Mouse (Mus musculus): ENCODE measurements around the gene Srbd1. TPM values are rescaled to one million over a fixed set of nuclear protein-coding genes. Genes with fewer than 3 reads are reported as not detected.

Gene Srbd1
- 1.7 and 2.9 TPM in 2 replicates for polyA plus RNA-seq (2012; rRNA removed)

DNA sequence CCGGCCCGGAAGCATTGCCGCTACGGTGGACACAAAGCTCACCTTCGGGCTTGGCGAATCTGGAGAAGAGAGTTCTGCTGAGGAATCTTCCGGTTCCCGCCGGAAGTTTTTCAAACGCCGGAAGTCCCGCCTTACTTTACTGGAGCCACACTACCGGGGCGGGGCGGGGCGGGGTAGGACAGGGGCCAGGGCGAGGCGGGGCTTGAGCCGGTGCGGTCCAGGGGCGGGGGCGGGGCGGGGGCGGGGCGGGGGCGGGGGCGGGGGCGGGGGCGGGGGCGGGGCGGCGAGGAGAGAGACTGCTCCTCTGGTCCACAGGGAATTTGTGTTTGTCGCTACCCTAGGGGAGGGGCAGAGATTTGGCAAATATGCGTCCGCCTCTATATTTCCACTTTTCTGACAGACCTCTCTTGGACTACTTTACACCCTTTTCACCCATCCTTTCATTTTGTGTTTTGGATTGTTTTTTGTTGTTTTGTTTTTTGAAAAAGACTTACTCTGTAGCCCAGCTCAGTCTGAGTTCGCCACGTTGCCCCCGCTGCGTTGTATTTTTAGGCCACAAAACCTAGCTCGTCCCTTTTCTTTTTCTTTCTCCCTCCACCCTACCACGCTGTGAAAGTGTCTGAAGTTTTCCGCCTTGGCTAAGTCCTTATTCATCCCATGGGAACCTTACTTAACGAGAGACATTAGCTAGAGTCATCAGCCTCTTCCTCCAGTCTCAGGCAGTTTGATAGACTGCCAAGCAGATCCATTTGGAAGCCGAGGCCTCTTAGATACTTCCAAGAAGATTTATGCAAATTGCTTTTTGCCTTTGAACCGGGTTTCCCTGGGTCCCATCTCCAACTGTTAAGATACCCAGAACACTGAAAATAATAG is at the start of gene Srbd1:
Gene Srbd1, minus strand, starts transcription at position 97 of the 873 bp plus-strand sequence.
- H3K4me1 ChIP-seq (ENCODE audit: control insufficient read depth, insufficient read depth, low read length): peaks cover 6% of the 10 kb centered on the region; the same call in 1 of the 2 replicates
- 2% methylated on average over 35 of the region's 45 CpGs for WGBS
- TF ChIP-seq POLR2A (IDR thresholded peaks at IDR 0.05; ENCODE audit: borderline replicate concordance, extremely low read depth, low read depth, low read length): no peak; the same call in 1 of the 2 replicates
- peak; percentile 92 for DNase-seq
- peak within 1 kb of the TSS; percentile 82 for H3K4me3 ChIP-seq (replicated peaks; ENCODE audit: extremely low read depth, low read depth, low read length)

DNA sequence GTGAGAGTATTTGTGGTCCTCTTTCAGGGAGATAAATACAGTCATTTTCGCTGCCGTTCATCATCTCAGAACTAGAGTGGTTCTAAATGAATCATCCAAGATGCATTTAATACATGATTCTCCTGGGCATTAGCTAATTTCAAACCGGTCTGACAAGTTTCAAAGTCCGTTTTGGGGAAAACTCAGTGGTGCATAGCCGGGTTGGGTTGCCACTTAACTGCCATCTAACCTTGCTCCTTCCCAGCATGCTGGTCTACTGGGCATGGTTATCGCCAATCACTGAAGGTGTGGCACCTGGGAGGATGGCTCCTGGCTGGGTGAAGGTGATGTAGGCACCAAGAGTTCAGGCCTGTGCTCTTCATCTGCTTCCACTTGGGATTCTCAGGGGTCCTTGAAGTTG is 49.0 kb upstream of the Srbd1 start:
- TF ChIP-seq CTCF (IDR thresholded peaks at IDR 0.05; ENCODE audit: insufficient read depth, low read length) (no peak), POLR2A (IDR thresholded peaks at IDR 0.05; ENCODE audit: borderline replicate concordance, extremely low read depth, low read depth, low read length) (no peak)
- no peak for DNase-seq
- no peak overlapping the region for H3K4me3 ChIP-seq (replicated peaks; ENCODE audit: extremely low read depth, low read depth, low read length)
- H3K4me1 ChIP-seq (ENCODE audit: control insufficient read depth, insufficient read depth, low read length): no peaks in the 10 kb centered on the region
- 69% methylated on average over 6 of the region's 6 CpGs for WGBS

DNA sequence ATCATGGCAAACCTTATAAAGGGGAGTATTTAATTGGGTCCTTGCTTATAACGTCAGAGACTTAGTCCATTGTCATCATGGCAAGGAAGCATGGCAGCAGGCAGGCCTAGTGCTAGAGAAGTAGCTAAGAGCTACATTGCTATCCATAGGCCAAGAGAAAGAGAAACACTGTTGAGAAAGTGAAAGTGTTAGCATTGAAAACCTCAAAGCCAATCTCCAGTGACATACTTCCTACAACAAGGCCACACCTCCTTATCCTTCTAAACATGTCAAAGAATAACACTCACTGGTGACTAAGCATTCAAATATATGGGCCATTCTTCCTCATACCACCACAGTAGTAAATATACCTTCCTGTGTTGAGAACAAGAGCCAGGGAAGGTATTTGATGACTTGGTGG is 42.8 kb upstream of the Srbd1 start:
- no peak overlapping the region for H3K4me3 ChIP-seq (replicated peaks; ENCODE audit: extremely low read depth, low read depth, low read length)
- DNase-seq: no peak
- TF ChIP-seq POLR2A (IDR thresholded peaks at IDR 0.05; ENCODE audit: borderline replicate concordance, extremely low read depth, low read depth, low read length): no peak
- no peak for TF ChIP-seq CTCF (IDR thresholded peaks at IDR 0.05; ENCODE audit: insufficient read depth, low read length)
- peaks cover 16% of the 10 kb centered on the region for H3K4me1 ChIP-seq (ENCODE audit: control insufficient read depth, insufficient read depth, low read length)
- WGBS: 49% methylated on average over 1 of the region's 1 CpGs

DNA sequence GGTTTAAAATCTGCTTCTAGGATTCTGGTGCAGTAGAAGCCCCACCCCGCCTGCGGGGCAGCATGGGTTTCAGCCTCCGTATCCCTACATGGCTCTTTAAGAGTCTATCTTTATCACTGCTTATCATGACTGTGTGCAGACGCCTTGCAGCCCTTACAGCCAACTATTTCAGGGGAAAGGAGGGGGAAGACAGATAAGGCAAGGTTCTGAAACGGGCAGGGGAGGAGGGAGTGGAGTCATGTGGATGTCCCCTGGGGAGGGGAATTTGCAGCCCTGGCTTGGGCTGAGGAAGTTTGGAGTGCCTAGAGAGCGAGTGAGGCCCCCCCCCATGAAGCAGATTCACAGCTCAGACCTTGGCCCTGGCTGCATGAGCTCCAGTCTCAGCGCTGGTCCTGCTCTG is 40.6 kb upstream of the Srbd1 start:
- WGBS: 17% methylated on average over 7 of the region's 7 CpGs
- H3K4me1 ChIP-seq (ENCODE audit: control insufficient read depth, insufficient read depth, low read length): peaks cover 16% of the 10 kb centered on the region
- H3K4me3 ChIP-seq (replicated peaks; ENCODE audit: extremely low read depth, low read depth, low read length): no peak overlapping the region
- no peak for TF ChIP-seq POLR2A (IDR thresholded peaks at IDR 0.05; ENCODE audit: borderline replicate concordance, extremely low read depth, low read depth, low read length)
- TF ChIP-seq CTCF (IDR thresholded peaks at IDR 0.05; ENCODE audit: insufficient read depth, low read length): no peak
- no peak for DNase-seq

DNA sequence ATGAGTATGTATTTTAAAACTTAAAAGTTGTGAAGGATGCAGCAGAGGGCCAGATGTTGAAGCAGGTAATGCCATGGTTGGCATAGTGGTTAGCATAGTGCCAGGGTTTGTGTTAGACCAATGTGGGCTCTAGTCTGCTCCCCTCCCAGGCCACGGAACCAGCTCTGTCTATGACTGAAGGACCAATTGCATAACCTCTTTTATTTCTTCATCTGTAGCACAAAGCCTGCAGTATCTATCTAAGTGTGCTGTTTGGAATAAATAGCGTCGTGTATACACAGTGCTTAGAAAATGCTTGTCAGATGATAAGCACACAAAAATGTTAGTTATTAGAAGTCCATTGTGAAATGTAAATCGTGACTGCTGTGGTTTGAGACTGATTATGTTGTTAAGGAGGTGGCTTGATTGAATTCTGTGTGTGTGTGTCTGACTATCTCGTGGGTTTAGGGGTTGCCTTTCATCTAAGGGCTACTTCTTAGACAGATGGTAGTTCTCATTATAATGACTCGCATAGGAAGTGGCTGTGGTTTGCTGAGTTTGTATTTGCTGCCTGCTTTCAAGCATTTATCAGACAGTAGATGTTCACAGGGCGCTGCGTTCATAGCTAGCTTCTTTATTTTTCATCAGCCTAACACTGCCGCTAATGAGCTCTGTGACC is 39.7 kb upstream of the Srbd1 start:
- TF ChIP-seq CTCF (IDR thresholded peaks at IDR 0.05; ENCODE audit: insufficient read depth, low read length) (no peak), POLR2A (IDR thresholded peaks at IDR 0.05; ENCODE audit: borderline replicate concordance, extremely low read depth, low read depth, low read length) (no peak)
- Histone ChIP-seq H3K4me1 (ENCODE audit: control insufficient read depth, insufficient read depth, low read length) (peaks cover 16% of the 10 kb centered on the region), H3K4me3 (replicated peaks; ENCODE audit: extremely low read depth, low read depth, low read length) (no peak overlapping the region)
- WGBS: 34% methylated on average over 9 of the region's 9 CpGs
- no peak for DNase-seq

DNA sequence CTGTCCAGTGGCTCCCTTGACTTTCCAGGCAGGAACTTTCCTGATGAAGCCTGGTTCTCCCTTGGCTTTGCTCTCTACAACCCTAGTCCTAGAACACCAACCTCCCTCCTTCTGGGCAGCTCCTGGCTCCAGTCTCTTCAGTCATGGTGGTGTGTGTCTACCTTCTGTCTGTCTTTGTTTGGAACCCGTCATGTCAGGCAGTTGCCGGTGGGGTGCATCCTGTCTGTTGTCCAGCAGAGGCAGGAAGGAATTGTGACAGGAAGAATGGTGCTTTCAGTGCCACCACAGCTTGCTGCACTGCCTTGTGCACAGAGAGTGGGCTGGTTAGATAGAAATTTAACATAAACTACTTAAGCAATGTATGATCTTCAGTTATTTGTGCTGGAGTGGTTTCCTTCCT is 38.8 kb upstream of the Srbd1 start:
- no peak for TF ChIP-seq POLR2A (IDR thresholded peaks at IDR 0.05; ENCODE audit: borderline replicate concordance, extremely low read depth, low read depth, low read length)
- TF ChIP-seq CTCF (IDR thresholded peaks at IDR 0.05; ENCODE audit: insufficient read depth, low read length): peak; percentile 19; the same call in 1 of the 2 replicates

DNA sequence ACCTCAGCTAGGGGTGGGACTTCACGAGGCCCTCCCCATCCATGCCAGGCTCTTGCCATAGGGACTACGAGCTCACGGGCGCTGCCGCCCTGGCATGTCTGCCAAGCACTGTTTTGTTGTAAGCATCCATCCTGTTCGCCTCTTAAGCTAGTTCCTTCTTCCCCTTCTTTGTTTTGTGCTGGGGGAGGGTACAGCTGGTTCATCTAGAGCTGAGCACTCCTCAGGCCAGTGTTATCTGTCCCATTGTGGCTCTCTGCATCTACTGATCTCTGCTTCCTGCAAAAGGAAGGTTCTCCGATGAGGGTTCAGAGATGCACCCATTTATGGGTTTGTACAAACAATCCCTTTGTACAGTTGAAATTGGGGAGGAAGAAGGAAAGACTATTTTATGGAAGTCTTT is 31.7 kb upstream of the Srbd1 start:
- H3K4me3 ChIP-seq (replicated peaks; ENCODE audit: extremely low read depth, low read depth, low read length): no peak overlapping the region
- H3K4me1 ChIP-seq (ENCODE audit: control insufficient read depth, insufficient read depth, low read length): peaks cover 3% of the 10 kb centered on the region; the same call in 1 of the 2 replicates
- DNase-seq: no peak
- WGBS: 41% methylated on average over 7 of the region's 7 CpGs
- no peak for TF ChIP-seq CTCF (IDR thresholded peaks at IDR 0.05; ENCODE audit: insufficient read depth, low read length)

More for the DNA sequence above, 38.8 kb upstream of the Srbd1 start:
- H3K4me3 ChIP-seq (replicated peaks; ENCODE audit: extremely low read depth, low read depth, low read length): no peak overlapping the region
- H3K4me1 ChIP-seq (ENCODE audit: control insufficient read depth, insufficient read depth, low read length): peaks cover 16% of the 10 kb centered on the region
- WGBS: 45% methylated on average over 2 of the region's 2 CpGs
- no peak for DNase-seq

DNA sequence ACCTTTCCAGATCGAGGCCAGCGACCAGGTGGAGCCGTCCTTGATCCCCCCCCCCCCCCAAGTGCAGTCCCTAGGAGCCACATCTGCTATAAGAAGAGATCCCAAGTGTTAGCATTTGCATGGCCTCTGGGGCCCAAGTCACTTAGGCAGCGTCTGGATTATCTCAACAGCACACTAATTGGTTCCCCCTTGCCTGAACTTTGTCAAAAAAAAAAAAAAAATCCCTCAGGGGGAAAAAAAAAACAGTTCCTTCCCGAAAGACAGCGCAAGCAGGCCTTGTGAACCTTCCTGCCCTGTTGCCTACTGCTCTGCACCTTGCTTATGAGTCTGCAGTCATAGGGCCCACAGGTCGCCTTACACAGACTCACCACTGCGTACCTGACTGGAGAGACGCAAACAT is 30.5 kb upstream of the Srbd1 start:
- no peak for DNase-seq
- H3K4me1 ChIP-seq (ENCODE audit: control insufficient read depth, insufficient read depth, low read length): peaks cover 3% of the 10 kb centered on the region; the same call in 1 of the 2 replicates
- WGBS: 80% methylated on average over 9 of the region's 9 CpGs
- no peak for TF ChIP-seq CTCF (IDR thresholded peaks at IDR 0.05; ENCODE audit: insufficient read depth, low read length)
- no peak for TF ChIP-seq POLR2A (IDR thresholded peaks at IDR 0.05; ENCODE audit: borderline replicate concordance, extremely low read depth, low read depth, low read length)
- no peak overlapping the region for H3K4me3 ChIP-seq (replicated peaks; ENCODE audit: extremely low read depth, low read depth, low read length)

DNA sequence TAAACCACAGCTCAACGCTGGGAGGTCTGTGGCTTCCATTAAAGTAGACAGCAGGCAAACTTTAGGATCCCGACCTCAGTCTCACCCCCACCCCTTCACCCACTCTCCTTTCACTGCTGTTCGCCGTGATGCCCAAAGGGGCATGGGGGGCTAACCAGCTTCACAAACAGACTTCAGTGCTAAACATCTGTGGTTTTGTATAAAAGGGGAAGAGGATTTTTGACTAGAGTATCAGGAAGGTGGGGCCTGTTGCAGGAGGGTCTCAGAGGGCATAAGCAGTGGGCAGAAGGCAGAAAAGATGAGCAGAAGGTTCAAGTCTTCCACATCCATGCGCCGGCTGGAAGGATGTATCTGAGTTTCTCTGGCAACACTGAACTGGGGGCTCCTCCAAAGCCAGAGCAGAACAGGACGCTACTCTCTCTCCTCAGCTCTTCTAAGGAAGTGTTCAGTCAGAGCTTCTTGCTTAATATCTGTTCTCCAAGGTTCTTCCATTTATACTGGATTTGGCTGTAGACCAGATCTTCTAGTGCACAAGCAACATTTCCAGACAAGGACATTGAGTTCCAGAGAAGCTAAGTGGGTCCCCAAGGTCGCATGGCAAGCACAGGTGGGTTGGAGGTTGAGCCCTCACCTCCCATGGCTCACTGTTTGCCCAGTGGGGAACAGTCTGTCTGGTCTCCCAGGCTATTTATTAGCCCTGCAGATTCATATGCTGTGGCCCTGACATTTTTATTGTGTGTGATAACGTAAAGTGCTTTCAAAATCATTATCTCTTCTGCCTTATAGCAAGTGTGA is 25.4 kb upstream of the Srbd1 start:
- peak overlapping the region; percentile 14 for H3K4me3 ChIP-seq (replicated peaks; ENCODE audit: extremely low read depth, low read depth, low read length)
- WGBS: 55% methylated on average over 9 of the region's 9 CpGs
- no peak for DNase-seq
- TF ChIP-seq CTCF (IDR thresholded peaks at IDR 0.05; ENCODE audit: insufficient read depth, low read length): no peak
- no peak for TF ChIP-seq POLR2A (IDR thresholded peaks at IDR 0.05; ENCODE audit: borderline replicate concordance, extremely low read depth, low read depth, low read length)
- no peaks in the 10 kb centered on the region; the same call in 1 of the 2 replicates for H3K4me1 ChIP-seq (ENCODE audit: control insufficient read depth, insufficient read depth, low read length)
